8 mouse cellular contexts compared by ENCODE assay signal in genomic region chr19:6952712-6953037, GRCm38 (mm10). TPM values are rescaled to one million over a fixed set of nuclear protein-coding genes. Genes with fewer than 3 reads are reported as not detected.
DNase-seq lines count a peak whose midpoint lies in the region; ATAC-seq and TF ChIP-seq lines count a peak whose summit lies in the region.

No protein-coding gene starts in this region.

- peaks cover 3% of the 10 kb centered on the region for H3K4me1 ChIP-seq in ES-Bruce4 (ENCODE audit: control insufficient read depth, insufficient read depth, low read length)
- peaks cover 28 to 50% of the 10 kb centered on the region in 2 experiments for H3K4me1 ChIP-seq in heart, embryonic 14.5 days (ENCODE audit: control insufficient read depth in 2 of 2, insufficient read depth in 2 of 2, low read length in 2 of 2)
- peaks cover 18% of the 10 kb centered on the region for H3K4me1 ChIP-seq in kidney, embryonic 16.5 days (ENCODE audit: insufficient read depth, low read length)

- no peaks in the 10 kb centered on the region for H3K36me3 ChIP-seq in ES-Bruce4 (ENCODE audit: control insufficient read depth, insufficient read depth, low read length, poor library complexity, severe bottlenecking)
- peaks cover 32% of the 10 kb centered on the region for H3K36me3 ChIP-seq in heart, embryonic 14.5 days (ENCODE audit: control insufficient read depth, insufficient read depth, low read length)
- peaks cover 39% of the 10 kb centered on the region for H3K36me3 ChIP-seq in kidney, embryonic 16.5 days (ENCODE audit: insufficient read depth, low read length)

- no peak for TF ChIP-seq POLR2A in ES-Bruce4 (IDR thresholded peaks at IDR 0.05; ENCODE audit: insufficient read depth, low read length)

- H3K9me3 ChIP-seq in ES-Bruce4 (replicated peaks; ENCODE audit: control insufficient read depth, insufficient read depth, low read length, poor library complexity, severe bottlenecking) = no peaks in the 10 kb centered on the region
- H3K9me3 ChIP-seq in heart, embryonic 14.5 days (ENCODE audit: control insufficient read depth, low read length) = no peaks in the 10 kb centered on the region
- H3K9me3 ChIP-seq in kidney, embryonic 16.5 days (ENCODE audit: low read length) = no peaks in the 10 kb centered on the region

- no peak for ATAC-seq in heart, embryonic 14.5 days (ENCODE audit: insufficient number of reproducible peaks, insufficient read depth, low FRiP score, low read depth)
- ATAC-seq in kidney, embryonic 16.5 days (ENCODE audit: low FRiP score, low TSS enrichment) = no peak

- no peak for TF ChIP-seq EP300 in ES-Bruce4 (IDR thresholded peaks at IDR 0.05; ENCODE audit: insufficient read depth, low read depth, low read length)

- H3K9ac ChIP-seq in ES-Bruce4 (ENCODE audit: low read depth, poor library complexity, severe bottlenecking) = peak overlapping the region; percentile 75; the same call in 1 of the 2 replicates
- H3K9ac ChIP-seq in heart, embryonic 14.5 days (ENCODE audit: low read length) = peak overlapping the region; percentile 88
- peak overlapping the region; percentile 81 for H3K9ac ChIP-seq in kidney, embryonic 16.5 days (replicated peaks; ENCODE audit: low read length)

- H3K27ac ChIP-seq in ES-Bruce4 (ENCODE audit: insufficient read depth, low read length) = peak overlapping the region; percentile 72; the same call in 1 of the 2 replicates
- H3K27ac ChIP-seq in heart, embryonic 14.5 days (replicated peaks in 1 of 2; ENCODE audit: control insufficient read depth in 1 of 2, insufficient read depth in 1 of 2, low read depth in 2 of 2, low read length in 2 of 2) = peak overlapping the region; percentile 97 to 98
- peak overlapping the region; percentile 99 for H3K27ac ChIP-seq in kidney, embryonic 16.5 days (ENCODE audit: low read length)

- DNase-seq in adrenal gland, postnatal 36 days = peak; percentile 83 to 90
- DNase-seq in lung, postnatal 14 days = peak; percentile 72
- peak; percentile 53 for DNase-seq in thymus, postnatal 14 days
- no peak for DNase-seq in spleen, adult 12 weeks (ENCODE audit: low spot score)
- no peak for DNase-seq in right cerebral cortex, postnatal 36 days (ENCODE audit: low spot score in 2 of 2)

- H3K4me2 ChIP-seq in heart, embryonic 14.5 days (ENCODE audit: low read length) = peak overlapping the region; percentile 88
- peak overlapping the region; percentile 87 for H3K4me2 ChIP-seq in kidney, embryonic 16.5 days (replicated peaks; ENCODE audit: low read depth, low read length)

- H3K27me3 ChIP-seq in ES-Bruce4 (ENCODE audit: control insufficient read depth, insufficient read depth, low read length, poor library complexity, severe bottlenecking) = no peaks in the 10 kb centered on the region
- no peaks in the 10 kb centered on the region for H3K27me3 ChIP-seq in heart, embryonic 14.5 days (ENCODE audit: control insufficient read depth, insufficient read depth, low read length)
- no peaks in the 10 kb centered on the region for H3K27me3 ChIP-seq in kidney, embryonic 16.5 days (ENCODE audit: insufficient read depth, low read length)

- WGBS in heart, embryonic 14.5 days = 5% methylated on average over 3 of the region's 3 CpGs
- WGBS in kidney, embryonic 16.5 days = 5% methylated on average over 3 of the region's 3 CpGs

- TF ChIP-seq CTCF in ES-Bruce4 (IDR thresholded peaks at IDR 0.05; ENCODE audit: low read depth, low read length) = no peak

- H3K4me3 ChIP-seq in ES-Bruce4 (ENCODE audit: low read depth, low read length) = no peak overlapping the region
- peak overlapping the region; percentile 64 to 66; a peak in 2 of 4 replicates for H3K4me3 ChIP-seq in heart, embryonic 14.5 days (ENCODE audit: control insufficient read depth in 1 of 2, insufficient read depth in 1 of 2, low read depth in 1 of 2, low read length in 2 of 2)
- peak overlapping the region; percentile 64 for H3K4me3 ChIP-seq in kidney, embryonic 16.5 days (ENCODE audit: low read length)

RNA-seq across cellular contexts. Expression of gene Gpr137, which starts 10.4 kb away (rescaled TPM):
- 9.0 and 12.8 TPM in 2 replicates for polyA plus RNA-seq in ES-Bruce4 (2011; ENCODE audit: insufficient read depth, insufficient read length, low read depth, missing spikeins)
- total RNA-seq in adrenal gland, postnatal 36 days (2021) = 10 to 100 TPM; 49.1 to 49.9 TPM
- polyA plus RNA-seq in heart, embryonic 14.5 days (2014; fragmentation: Nextera tagmentation; extraction: Ambion mirVana) = 20.7 and 20.8 TPM in 2 replicates
- 29.5 and 30.4 TPM in 2 replicates for polyA plus RNA-seq in kidney, embryonic 16.5 days (2015; fragmentation: Nextera tagmentation; extraction: Ambion mirVana)

RNA-seq across cellular contexts. Expression of gene Bad, which starts 11.0 kb away (rescaled TPM):
- polyA plus RNA-seq in ES-Bruce4 (2011; ENCODE audit: insufficient read depth, insufficient read length, low read depth, missing spikeins) = 14.6 and 16.2 TPM in 2 replicates
- 10 to 100 TPM; 48.6 to 54.5 TPM for total RNA-seq in adrenal gland, postnatal 36 days (2021)
- polyA plus RNA-seq in heart, embryonic 14.5 days (2014; fragmentation: Nextera tagmentation; extraction: Ambion mirVana) = 55.9 and 58.0 TPM in 2 replicates
- polyA plus RNA-seq in kidney, embryonic 16.5 days (2015; fragmentation: Nextera tagmentation; extraction: Ambion mirVana) = 71.2 and 86.6 TPM in 2 replicates

RNA-seq across cellular contexts. Expression of gene Kcnk4, which starts 18.4 kb away (rescaled TPM):
- 1.5 TPM in 1 of 2 replicates, not detected in the other for polyA plus RNA-seq in ES-Bruce4 (2011; ENCODE audit: insufficient read depth, insufficient read length, low read depth, missing spikeins)
- total RNA-seq in adrenal gland, postnatal 36 days (2021) = under 1 TPM; 0.16 to 0.20 TPM
- 0.27 and 0.46 TPM in 2 replicates for polyA plus RNA-seq in heart, embryonic 14.5 days (2014; fragmentation: Nextera tagmentation; extraction: Ambion mirVana)
- 0.42 and 0.71 TPM in 2 replicates for polyA plus RNA-seq in kidney, embryonic 16.5 days (2015; fragmentation: Nextera tagmentation; extraction: Ambion mirVana)

RNA-seq across cellular contexts. Expression of gene Ppp1r14b, which starts 22.1 kb away (rescaled TPM):
- 151 and 166 TPM in 2 replicates for polyA plus RNA-seq in ES-Bruce4 (2011; ENCODE audit: insufficient read depth, insufficient read length, low read depth, missing spikeins)
- 100 to 1,000 TPM; 203 TPM for total RNA-seq in adrenal gland, postnatal 36 days (2021)
- 170 and 184 TPM in 2 replicates for polyA plus RNA-seq in heart, embryonic 14.5 days (2014; fragmentation: Nextera tagmentation; extraction: Ambion mirVana)
- polyA plus RNA-seq in kidney, embryonic 16.5 days (2015; fragmentation: Nextera tagmentation; extraction: Ambion mirVana) = 51.5 and 53.8 TPM in 2 replicates

RNA-seq across cellular contexts. Expression of gene Plcb3, which starts 23.6 kb away (rescaled TPM):
- polyA plus RNA-seq in ES-Bruce4 (2011; ENCODE audit: insufficient read depth, insufficient read length, low read depth, missing spikeins) = 42.4 and 45.6 TPM in 2 replicates
- 10 to 100 TPM; 41.8 to 44.5 TPM for total RNA-seq in adrenal gland, postnatal 36 days (2021)
- polyA plus RNA-seq in heart, embryonic 14.5 days (2014; fragmentation: Nextera tagmentation; extraction: Ambion mirVana) = 15.2 and 16.8 TPM in 2 replicates
- polyA plus RNA-seq in kidney, embryonic 16.5 days (2015; fragmentation: Nextera tagmentation; extraction: Ambion mirVana) = 44.1 and 48.8 TPM in 2 replicates

Comparison
In these comparisons a context has a peak if more than half of its experiments do, and no peak if none do; other contexts are left out.
1. DNase-seq: peak in adrenal gland, postnatal 36 days (2 of 2), lung, postnatal 14 days (single experiment) and thymus, postnatal 14 days (single experiment); none in spleen, adult 12 weeks (single experiment) and right cerebral cortex, postnatal 36 days (0 of 2).
2. Peak in every context shown above with its lines, with median percentiles within 50 percentile points of each other: H3K27ac ChIP-seq and H3K9ac ChIP-seq.